ENCODE assay signal across 8 mouse cellular contexts in genomic region chr11:48788311-48789089, GRCm38 (mm10). TPM values are rescaled to one million over a fixed set of nuclear protein-coding genes. Genes with fewer than 3 reads are reported as not detected.
DNase-seq lines count a peak whose midpoint lies in the region; ATAC-seq lines count a peak whose summit lies in the region.

No protein-coding gene starts in this region.

- H3K9ac ChIP-seq in embryonic facial prominence, embryonic 11.5 days (replicated peaks; ENCODE audit: low read length), result peak overlapping the region; percentile 46
- peak overlapping the region; percentile 57 for H3K9ac ChIP-seq in limb, embryonic 13.5 days
- H3K9ac ChIP-seq in midbrain, embryonic 14.5 days (replicated peaks; ENCODE audit: low read length), result peak overlapping the region; percentile 48; the same call in 1 of the 2 replicates

- H3K9me3 ChIP-seq in embryonic facial prominence, embryonic 11.5 days (replicated peaks; ENCODE audit: control insufficient read depth, low read length), result no peaks in the 10 kb centered on the region
- H3K9me3 ChIP-seq in limb, embryonic 13.5 days, result no peaks in the 10 kb centered on the region
- no peaks in the 10 kb centered on the region for H3K9me3 ChIP-seq in midbrain, embryonic 14.5 days (ENCODE audit: control insufficient read depth, low read length)

- H3K36me3 ChIP-seq in embryonic facial prominence, embryonic 11.5 days (replicated peaks; ENCODE audit: control insufficient read depth, insufficient read depth, low read depth, low read length), result no peaks in the 10 kb centered on the region
- no peaks in the 10 kb centered on the region for H3K36me3 ChIP-seq in limb, embryonic 13.5 days
- no peaks in the 10 kb centered on the region for H3K36me3 ChIP-seq in midbrain, embryonic 14.5 days (ENCODE audit: control insufficient read depth, insufficient read depth, low read length)

- peak; percentile 60; the same call in 1 of the 2 replicates for ATAC-seq in embryonic facial prominence, embryonic 11.5 days (replicated peaks; ENCODE audit: insufficient number of reproducible peaks, low FRiP score, low TSS enrichment, low read depth)
- ATAC-seq in limb, embryonic 13.5 days (ENCODE audit: low FRiP score, low read depth), result peak; percentile 73
- peak; percentile 87 for ATAC-seq in midbrain, embryonic 14.5 days (ENCODE audit: low FRiP score, low TSS enrichment)

- DNase-seq in B cell, adult 2 months, result peak; percentile 81 to 84
- peak; percentile 85 for DNase-seq in adrenal gland, postnatal 14 days
- peak; percentile 88 for DNase-seq in embryonic facial prominence, embryonic 11.5 days (ENCODE audit: low spot score)
- DNase-seq in heart, adult 18-20 months, result peak; percentile 81 to 91
- peak; percentile 85 for DNase-seq in kidney, adult 18-20 months
- DNase-seq in midbrain, embryonic 14.5 days, result peak; percentile 90
- DNase-seq in spleen, postnatal 10 days (ENCODE audit: low spot score in 2 of 2), result peak; percentile 58 to 85

- H3K27ac ChIP-seq in embryonic facial prominence, embryonic 11.5 days (replicated peaks; ENCODE audit: low read depth, low read length), result no peak overlapping the region
- no peak overlapping the region for H3K27ac ChIP-seq in limb, embryonic 13.5 days
- peak overlapping the region; percentile 20; the same call in 1 of the 2 replicates for H3K27ac ChIP-seq in midbrain, embryonic 14.5 days (replicated peaks; ENCODE audit: low read depth, low read length)

- WGBS in embryonic facial prominence, embryonic 11.5 days, result 8% methylated on average over 16 of the region's 16 CpGs
- 10% methylated on average over 16 of the region's 16 CpGs for WGBS in limb, embryonic 13.5 days
- 6% methylated on average over 16 of the region's 16 CpGs for WGBS in midbrain, embryonic 14.5 days

- peak overlapping the region; percentile 29 for H3K4me3 ChIP-seq in embryonic facial prominence, embryonic 11.5 days (ENCODE audit: low read depth, low read length)
- H3K4me3 ChIP-seq in limb, embryonic 13.5 days, result peak overlapping the region; percentile 43
- H3K4me3 ChIP-seq in midbrain, embryonic 14.5 days (replicated peaks; ENCODE audit: low read depth, low read length), result peak overlapping the region; percentile 39

- no peaks in the 10 kb centered on the region for H3K4me1 ChIP-seq in embryonic facial prominence, embryonic 11.5 days (ENCODE audit: control insufficient read depth, insufficient read depth, low read length)
- H3K4me1 ChIP-seq in limb, embryonic 13.5 days, result 0 out of 2 replicates have a peak, but pooled peaks cover 7% of the 10 kb centered on the region
- H3K4me1 ChIP-seq in midbrain, embryonic 14.5 days (ENCODE audit: control insufficient read depth, insufficient read depth, low read length), result no peaks in the 10 kb centered on the region

- H3K27me3 ChIP-seq in embryonic facial prominence, embryonic 11.5 days (ENCODE audit: control insufficient read depth, insufficient read depth, low read length), result no peaks in the 10 kb centered on the region
- no peaks in the 10 kb centered on the region for H3K27me3 ChIP-seq in limb, embryonic 13.5 days
- no peaks in the 10 kb centered on the region for H3K27me3 ChIP-seq in midbrain, embryonic 14.5 days (ENCODE audit: control insufficient read depth, insufficient read depth, low read length)

- H3K4me2 ChIP-seq in embryonic facial prominence, embryonic 11.5 days (ENCODE audit: low read depth, low read length), result peak overlapping the region; percentile 47
- H3K4me2 ChIP-seq in limb, embryonic 13.5 days (replicated peaks), result peak overlapping the region; percentile 64
- H3K4me2 ChIP-seq in midbrain, embryonic 14.5 days (ENCODE audit: low read length), result peak overlapping the region; percentile 59

RNA-seq across cellular contexts. Expression of gene Rack1, which starts 11.6 kb away (rescaled TPM):
- total RNA-seq in adrenal gland, postnatal 14 days (2021), result 735 and 919 TPM in 2 replicates
- polyA plus RNA-seq in embryonic facial prominence, embryonic 11.5 days (2014; fragmentation: Nextera tagmentation; extraction: Ambion mirVana), result 755 and 775 TPM in 2 replicates
- total RNA-seq in heart, adult 18-20 months (2021), result 100 to 1,000 TPM; 394 to 434 TPM
- polyA plus RNA-seq in limb, embryonic 13.5 days (2015; fragmentation: Nextera tagmentation; extraction: Ambion mirVana), result 706 and 735 TPM in 2 replicates
- polyA plus RNA-seq in midbrain, embryonic 14.5 days (2014; fragmentation: Nextera tagmentation; extraction: Ambion mirVana), result 505 and 506 TPM in 2 replicates

RNA-seq across cellular contexts. Expression of gene Trim41, which starts 28.7 kb away (rescaled TPM):
- total RNA-seq in adrenal gland, postnatal 14 days (2021), result 34.6 and 40.5 TPM in 2 replicates
- 3.2 and 3.8 TPM in 2 replicates for polyA plus RNA-seq in embryonic facial prominence, embryonic 11.5 days (2014; fragmentation: Nextera tagmentation; extraction: Ambion mirVana)
- 10 to 100 TPM; 18.9 to 20.0 TPM for total RNA-seq in heart, adult 18-20 months (2021)
- polyA plus RNA-seq in limb, embryonic 13.5 days (2015; fragmentation: Nextera tagmentation; extraction: Ambion mirVana), result 7.8 and 8.7 TPM in 2 replicates
- 6.3 and 8.4 TPM in 2 replicates for polyA plus RNA-seq in midbrain, embryonic 14.5 days (2014; fragmentation: Nextera tagmentation; extraction: Ambion mirVana)

RNA-seq across cellular contexts. Expression of gene Trim7, which starts 37.4 kb away (rescaled TPM):
- total RNA-seq in adrenal gland, postnatal 14 days (2021), result 6.1 and 8.5 TPM in 2 replicates
- polyA plus RNA-seq in embryonic facial prominence, embryonic 11.5 days (2014; fragmentation: Nextera tagmentation; extraction: Ambion mirVana), result 0.27 and 0.33 TPM in 2 replicates
- total RNA-seq in heart, adult 18-20 months (2021), result 10 to 100 TPM; 13.2 to 13.7 TPM
- 1.0 and 1.2 TPM in 2 replicates for polyA plus RNA-seq in limb, embryonic 13.5 days (2015; fragmentation: Nextera tagmentation; extraction: Ambion mirVana)
- 0.75 and 1.6 TPM in 2 replicates for polyA plus RNA-seq in midbrain, embryonic 14.5 days (2014; fragmentation: Nextera tagmentation; extraction: Ambion mirVana)

RNA-seq across cellular contexts. Expression of gene Gm12184, which starts 38.0 kb away (rescaled TPM):
- total RNA-seq in adrenal gland, postnatal 14 days (2021), result 2.3 and 3.5 TPM in 2 replicates
- 7.7 and 14.0 TPM in 2 replicates for polyA plus RNA-seq in embryonic facial prominence, embryonic 11.5 days (2014; fragmentation: Nextera tagmentation; extraction: Ambion mirVana)
- 1 to 10 TPM; 2.4 to 2.8 TPM for total RNA-seq in heart, adult 18-20 months (2021)
- 3.1 and 4.9 TPM in 2 replicates for polyA plus RNA-seq in limb, embryonic 13.5 days (2015; fragmentation: Nextera tagmentation; extraction: Ambion mirVana)
- 3.2 and 4.5 TPM in 2 replicates for polyA plus RNA-seq in midbrain, embryonic 14.5 days (2014; fragmentation: Nextera tagmentation; extraction: Ambion mirVana)
